Mouse (Mus musculus): ENCODE results near the gene Trim46.

DNA sequence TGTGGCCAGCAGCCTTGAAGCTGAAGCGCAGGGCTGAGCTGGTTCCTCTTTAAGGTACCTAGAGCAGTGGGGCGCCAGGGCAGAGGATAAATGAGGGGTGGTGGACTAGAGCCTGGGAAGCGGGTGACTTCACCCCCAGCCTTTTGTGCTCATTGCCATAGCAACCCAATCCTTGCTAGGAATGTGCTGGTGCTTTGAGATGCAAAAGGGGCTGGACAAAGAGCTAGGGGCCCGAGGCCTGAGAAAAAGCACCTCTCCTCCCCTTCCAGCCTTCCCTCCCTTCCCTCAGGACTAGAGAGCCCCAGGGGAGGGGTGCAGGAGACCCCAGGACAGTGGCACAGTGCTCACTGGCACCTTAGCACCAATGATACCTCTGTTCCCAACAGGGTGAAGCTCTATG is 20.2 kb downstream of the Trim46 start:
- no peak for TF ChIP-seq CTCF (IDR thresholded peaks at IDR 0.05; ENCODE audit: low read depth)
- no peak for TF ChIP-seq EP300 (optimal IDR thresholded peaks at IDR 0.05)

Measured in stomach, postnatal 0 days (tissue).